Mouse (Mus musculus) brown adipose tissue, adult 24 weeks (tissue): ENCODE measurements around the gene Ak6. TPM values are rescaled to one million over a fixed set of nuclear protein-coding genes. Genes with fewer than 3 reads are reported as not detected.

Experiments used
- H3K27ac ChIP-seq: fragments of 200-500 bp; replicated peaks from 2 replicates; pipeline ENCODE4 v1.5.1; 2012; ENCODE audit warnings: low read depth, mild to moderate bottlenecking, low read length
- H3K4me1 ChIP-seq: fragments of 200-500 bp; 2 replicates; pipeline ENCODE4 v1.6.1; 2012; ENCODE audit warnings: low read length, mixed read lengths; ENCODE audit not compliant: control insufficient read depth, insufficient read depth, insufficient read length
- H3K4me3 ChIP-seq: fragments of 200-500 bp; 2 replicates; pipeline ENCODE4 v1.5.1; 2012; ENCODE audit warnings: low read depth, mild to moderate bottlenecking, low read length, moderate library complexity; ENCODE audit not compliant: insufficient read depth
- polyA plus RNA-seq: library from polyadenylated mRNA; stranded (reverse); fragments of >200 nt; gene quantifications from 2 replicates; pipeline ENCODE4 v1.2.4, GENCODE M21; 2012; ENCODE audit not compliant: missing spikeins, insufficient read depth, insufficient read length

The Ak6 gene
- polyA plus RNA-seq, 1 experiment, result 91.5 TPM

DNA sequence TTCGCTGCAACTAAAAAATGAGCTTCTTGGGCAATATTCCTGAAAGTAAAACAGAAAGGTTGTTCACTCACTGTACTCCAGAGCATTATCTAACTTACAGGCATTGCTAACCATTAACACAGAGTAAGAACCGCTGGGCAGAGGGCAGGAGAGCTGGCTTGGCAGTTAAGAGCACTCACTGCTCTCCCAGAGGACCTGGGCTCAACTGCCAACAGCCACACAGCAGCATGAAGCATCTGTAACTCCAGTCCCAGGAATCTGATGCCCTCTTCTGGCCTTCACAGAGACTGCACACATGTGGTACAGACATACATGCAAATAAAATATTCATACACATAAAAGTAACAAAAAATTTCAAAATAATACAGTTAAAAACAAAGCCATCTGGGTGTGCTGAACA, 52.7 kb downstream of the Ak6 start:
- Histone ChIP-seq H3K27ac (no peak overlapping the region), H3K4me1 (no peaks in the 10 kb centered on the region), H3K4me3 (no peak overlapping the region)

DNA sequence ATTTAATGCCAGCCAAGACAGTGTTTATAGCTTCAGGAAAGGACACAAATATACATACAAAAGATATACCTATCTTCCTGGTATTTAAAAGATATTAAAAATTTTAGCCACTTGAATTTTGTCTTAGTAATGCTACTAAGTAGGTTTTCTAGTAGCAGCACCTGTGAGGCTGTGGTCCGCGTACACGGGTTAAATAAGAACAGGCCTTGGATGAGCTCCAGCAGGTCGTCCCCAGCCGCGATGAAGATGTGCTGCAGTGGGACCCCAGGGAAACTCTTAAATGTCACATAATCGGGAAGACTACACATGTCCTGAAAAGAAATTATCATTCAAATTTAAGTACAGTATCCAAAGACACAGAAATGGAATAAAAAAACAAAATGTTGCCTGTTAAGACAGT, 55.4 kb downstream of the Ak6 start:
- Histone ChIP-seq H3K4me1 (no peaks in the 10 kb centered on the region), H3K4me3 (no peak overlapping the region), H3K27ac (no peak overlapping the region)

DNA sequence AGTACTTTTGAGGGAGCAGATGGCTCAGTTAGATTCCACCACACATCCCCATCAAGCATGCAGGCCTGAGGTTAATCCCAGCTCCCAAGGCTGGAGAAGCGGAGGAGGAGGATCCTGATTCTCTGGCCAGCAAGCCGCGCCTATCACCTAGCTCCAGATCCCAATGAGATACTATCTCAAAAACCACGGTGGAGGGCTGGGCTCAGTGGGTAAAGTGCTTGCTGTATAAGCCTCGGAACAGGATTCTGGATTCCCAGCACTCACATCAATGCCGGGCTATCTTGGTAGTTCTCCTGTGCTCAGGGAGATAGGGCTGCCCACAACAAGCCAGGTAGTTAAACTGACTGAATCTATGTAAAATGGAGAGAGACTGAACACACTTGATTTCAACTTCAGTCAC, 64.7 kb downstream of the Ak6 start:
- Histone ChIP-seq H3K4me3 (no peak overlapping the region), H3K4me1 (no peaks in the 10 kb centered on the region), H3K27ac (no peak overlapping the region)

Other genes with a start within 250 kb of the Ak6 start
- not detected in 2 replicates for gene Naip1, start 198.1 kb upstream of the Ak6 start, polyA plus RNA-seq
- 29.8 TPM in 2 replicates for gene Gtf2h2, start 158.4 kb upstream of the Ak6 start, polyA plus RNA-seq
- not detected in 2 replicates for gene Ocln, start 98.3 kb upstream of the Ak6 start, polyA plus RNA-seq
- 0.36 TPM in 1 of 2 replicates, not detected in the other for gene Marveld2, start 34.0 kb upstream of the Ak6 start, polyA plus RNA-seq
- 13.5 and 19.4 TPM in 2 replicates for gene Rad17, start 72 bp downstream of the Ak6 start, polyA plus RNA-seq
- gene Taf9, start 600 bp downstream of the Ak6 start, polyA plus RNA-seq, result not detected in 2 replicates
- 7.9 and 12.7 TPM in 2 replicates for gene Ccdc125, start 18.7 kb downstream of the Ak6 start, polyA plus RNA-seq
- 23.5 and 26.2 TPM in 2 replicates for gene Cdk7, start 80.0 kb downstream of the Ak6 start, polyA plus RNA-seq
- gene Mrps36, start 93.7 kb downstream of the Ak6 start, polyA plus RNA-seq, result 689 and 913 TPM in 2 replicates
- gene Cenph, start 124.9 kb downstream of the Ak6 start, polyA plus RNA-seq, result not detected in 2 replicates
- not detected in 2 replicates for gene Ccnb1, start 135.6 kb downstream of the Ak6 start, polyA plus RNA-seq
- 16.9 and 29.9 TPM in 2 replicates for gene Slc30a5, start 182.4 kb downstream of the Ak6 start, polyA plus RNA-seq